Mouse (Mus musculus): ENCODE measurements at regions not wholly inside any gene's neighbourhood (a gene's known extent, or its start where the extent isn't known, plus 50 kb on each side); places are given as distances from the start of the nearest gene placed in this dataset.

DNA sequence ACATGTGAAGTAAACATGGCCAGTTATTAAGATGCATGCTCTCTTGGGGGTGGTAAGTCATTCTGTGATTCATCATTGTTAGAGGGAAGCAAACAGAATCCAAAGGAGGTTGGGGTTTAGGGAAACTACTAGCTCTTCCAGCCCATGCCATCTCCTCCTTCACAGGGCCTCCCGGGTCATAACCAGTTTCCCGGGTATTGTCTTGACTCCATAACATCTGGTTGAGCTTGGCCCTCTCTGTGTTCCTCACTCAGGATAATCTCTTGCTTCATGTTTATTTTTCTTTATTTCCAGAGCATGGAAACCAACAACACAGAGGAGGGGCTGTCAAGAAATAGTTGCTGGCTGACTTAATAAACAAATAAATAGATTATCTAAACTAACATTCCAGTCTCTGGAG, 295.3 kb downstream of the Irx1 start:
- no peak overlapping the region for H3K4me3 ChIP-seq (ENCODE audit: low read depth, low read length)
- H3K27ac ChIP-seq (ENCODE audit: low read depth, low read length): no peak overlapping the region
- H3K4me1 ChIP-seq (ENCODE audit: control insufficient read depth, insufficient read depth, low read length): no peaks in the 10 kb centered on the region
- 53% methylated on average over 2 of the region's 2 CpGs for WGBS (ENCODE audit: insufficient replicate concordance)
- H3K27me3 ChIP-seq (ENCODE audit: control insufficient read depth, insufficient read depth, low read length): no peaks in the 10 kb centered on the region
- H3K4me2 ChIP-seq: no peak overlapping the region
- H3K9ac ChIP-seq (ENCODE audit: low read depth, low read length): no peak overlapping the region
- no peak for ATAC-seq (replicated peaks; ENCODE audit: insufficient number of reproducible peaks, low FRiP score, low TSS enrichment)
- H3K9me3 ChIP-seq (replicated peaks; ENCODE audit: control insufficient read depth, low read length): no peaks in the 10 kb centered on the region
- H3K36me3 ChIP-seq (ENCODE audit: control insufficient read depth, insufficient read depth, low read length): no peaks in the 10 kb centered on the region

DNA sequence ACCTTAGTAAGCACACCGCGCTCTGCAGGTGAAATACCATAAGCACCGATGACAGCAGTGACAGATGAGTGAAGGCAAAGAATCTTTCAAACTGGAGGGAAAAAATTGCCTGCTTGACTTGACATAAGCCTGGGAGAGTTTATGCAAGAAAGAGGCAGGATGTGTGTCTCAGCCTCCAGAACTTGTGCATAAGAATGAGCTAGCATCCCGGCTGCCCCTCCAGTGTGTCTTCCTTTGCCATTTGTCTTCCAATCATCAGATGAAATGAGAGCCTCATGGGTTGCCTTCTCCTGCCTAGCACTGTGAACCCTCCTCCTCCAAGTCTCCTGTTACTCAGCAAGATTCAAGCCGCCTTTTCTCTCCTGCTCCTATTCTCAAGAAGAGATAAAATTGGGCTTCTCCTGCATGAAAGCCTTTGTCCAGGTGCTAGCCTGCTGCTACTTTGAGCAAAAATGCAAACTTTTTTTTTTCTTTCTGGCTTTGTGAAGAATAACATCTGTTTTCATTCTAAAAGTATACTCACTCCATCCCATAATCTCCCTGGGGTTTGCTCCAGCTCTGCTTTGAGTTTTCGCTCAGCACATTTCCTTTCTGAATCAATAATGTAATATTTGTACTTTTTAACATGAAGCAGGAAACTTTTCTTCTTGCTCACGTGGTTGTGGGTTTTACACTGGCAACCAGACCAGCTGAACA, 298.2 kb downstream of the Irx1 start:
- no peak overlapping the region for H3K4me2 ChIP-seq
- no peaks in the 10 kb centered on the region for H3K9me3 ChIP-seq (replicated peaks; ENCODE audit: control insufficient read depth, low read length)
- no peak overlapping the region for H3K9ac ChIP-seq (ENCODE audit: low read depth, low read length)
- H3K27me3 ChIP-seq (ENCODE audit: control insufficient read depth, insufficient read depth, low read length): no peaks in the 10 kb centered on the region
- WGBS (ENCODE audit: insufficient replicate concordance): 62% methylated on average over 7 of the region's 7 CpGs
- no peak overlapping the region for H3K4me3 ChIP-seq (ENCODE audit: low read depth, low read length)
- H3K36me3 ChIP-seq (ENCODE audit: control insufficient read depth, insufficient read depth, low read length): no peaks in the 10 kb centered on the region
- no peak overlapping the region for H3K27ac ChIP-seq (ENCODE audit: low read depth, low read length)
- no peak for ATAC-seq (replicated peaks; ENCODE audit: insufficient number of reproducible peaks, low FRiP score, low TSS enrichment)
- H3K4me1 ChIP-seq (ENCODE audit: control insufficient read depth, insufficient read depth, low read length): no peaks in the 10 kb centered on the region

DNA sequence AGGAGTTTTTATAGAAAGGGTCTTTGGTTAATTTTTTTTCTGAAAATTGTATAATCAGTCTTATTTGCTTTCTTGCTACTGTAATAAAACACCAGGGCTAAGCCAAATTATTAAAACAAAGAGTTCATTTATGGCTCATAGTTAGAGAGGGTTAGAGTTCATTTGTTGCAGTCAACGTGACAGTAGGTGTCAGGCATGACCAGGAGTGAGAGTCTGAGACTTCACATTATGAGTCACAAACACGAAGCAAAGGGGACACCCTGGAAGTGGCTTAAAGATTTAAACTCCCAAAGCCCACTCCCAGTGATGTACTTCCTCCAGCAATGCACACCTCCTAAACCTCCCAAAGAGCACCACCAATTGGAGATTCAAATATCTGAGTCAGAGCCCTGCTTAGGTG, 305.6 kb downstream of the Irx1 start:
- no peaks in the 10 kb centered on the region for H3K36me3 ChIP-seq (ENCODE audit: control insufficient read depth, insufficient read depth, low read length)
- 51% methylated on average over 2 of the region's 2 CpGs for WGBS (ENCODE audit: insufficient replicate concordance)
- ATAC-seq (replicated peaks; ENCODE audit: insufficient number of reproducible peaks, low FRiP score, low TSS enrichment): no peak
- H3K27me3 ChIP-seq (ENCODE audit: control insufficient read depth, insufficient read depth, low read length): no peaks in the 10 kb centered on the region
- peaks cover 3% of the 10 kb centered on the region; the same call in 1 of the 2 replicates for H3K4me1 ChIP-seq (ENCODE audit: control insufficient read depth, insufficient read depth, low read length)
- no peaks in the 10 kb centered on the region for H3K9me3 ChIP-seq (replicated peaks; ENCODE audit: control insufficient read depth, low read length)
- H3K4me3 ChIP-seq (ENCODE audit: low read depth, low read length): no peak overlapping the region
- no peak overlapping the region for H3K27ac ChIP-seq (ENCODE audit: low read depth, low read length)
- H3K9ac ChIP-seq (ENCODE audit: low read depth, low read length): no peak overlapping the region
- H3K4me2 ChIP-seq: no peak overlapping the region

DNA sequence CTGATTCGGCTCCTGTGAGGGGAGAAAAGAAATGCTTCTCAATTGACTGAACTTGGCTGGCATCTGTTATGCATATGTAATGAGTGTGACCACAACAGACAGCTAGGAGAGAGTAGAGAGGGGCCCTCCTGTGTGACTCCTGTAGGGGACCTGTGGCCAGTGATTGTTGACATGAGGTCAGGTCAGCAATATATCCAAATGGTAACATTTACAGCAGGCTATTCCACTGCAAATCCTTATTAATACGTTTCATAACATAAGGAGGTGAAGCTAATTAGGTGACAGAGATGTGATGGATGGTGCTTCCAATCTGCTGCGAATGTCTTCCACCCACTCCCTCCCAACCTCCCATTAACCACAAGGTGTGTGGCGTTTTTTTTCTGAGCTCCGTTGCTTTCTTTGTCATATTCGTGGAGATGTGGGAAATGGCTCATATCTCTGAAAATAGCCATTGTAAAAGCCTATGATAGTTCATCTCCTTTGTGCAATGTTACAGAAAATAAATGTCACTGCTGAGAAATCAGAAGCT, 309.5 kb downstream of the Irx1 start:
- Histone ChIP-seq H3K4me1 (ENCODE audit: control insufficient read depth, insufficient read depth, low read length) (peaks cover 11% of the 10 kb centered on the region), H3K36me3 (ENCODE audit: control insufficient read depth, insufficient read depth, low read length) (no peaks in the 10 kb centered on the region), H3K27me3 (ENCODE audit: control insufficient read depth, insufficient read depth, low read length) (no peaks in the 10 kb centered on the region), H3K4me2 (no peak overlapping the region), H3K9ac (ENCODE audit: low read depth, low read length) (no peak overlapping the region), H3K9me3 (replicated peaks; ENCODE audit: control insufficient read depth, low read length) (no peaks in the 10 kb centered on the region), H3K4me3 (ENCODE audit: low read depth, low read length) (no peak overlapping the region), H3K27ac (ENCODE audit: low read depth, low read length) (no peak overlapping the region)
- no peak for ATAC-seq (replicated peaks; ENCODE audit: insufficient number of reproducible peaks, low FRiP score, low TSS enrichment)
- WGBS (ENCODE audit: insufficient replicate concordance): 58% methylated on average over 6 of the region's 6 CpGs

- Histone ChIP-seq H3K9me3 (replicated peaks; ENCODE audit: control insufficient read depth, low read length) (no peaks in the 10 kb centered on the region), H3K4me1 (ENCODE audit: control insufficient read depth, insufficient read depth, low read length) (peaks cover 13% of the 10 kb centered on the region), H3K4me2 (no peak overlapping the region), H3K27ac (ENCODE audit: low read depth, low read length) (no peak overlapping the region), H3K4me3 (ENCODE audit: low read depth, low read length) (no peak overlapping the region), H3K36me3 (ENCODE audit: control insufficient read depth, insufficient read depth, low read length) (no peaks in the 10 kb centered on the region), H3K9ac (ENCODE audit: low read depth, low read length) (no peak overlapping the region), H3K27me3 (ENCODE audit: control insufficient read depth, insufficient read depth, low read length) (no peaks in the 10 kb centered on the region)
- WGBS (ENCODE audit: insufficient replicate concordance): 54% methylated on average over 8 of the region's 8 CpGs
- ATAC-seq (replicated peaks; ENCODE audit: insufficient number of reproducible peaks, low FRiP score, low TSS enrichment): no peak
Measured at GRCm38 (mm10) chr13:71653212-71653938, 310.1 kb downstream of the Irx1 start.

GRCm38 (mm10) chr13:71649876-71650275, 313.6 kb downstream of the Irx1 start:
- H3K9me3 ChIP-seq (replicated peaks; ENCODE audit: control insufficient read depth, low read length): no peaks in the 10 kb centered on the region
- ATAC-seq (replicated peaks; ENCODE audit: insufficient number of reproducible peaks, low FRiP score, low TSS enrichment): no peak
- H3K4me1 ChIP-seq (ENCODE audit: control insufficient read depth, insufficient read depth, low read length): peaks cover 22% of the 10 kb centered on the region
- H3K27ac ChIP-seq (ENCODE audit: low read depth, low read length): no peak overlapping the region
- WGBS (ENCODE audit: insufficient replicate concordance): 27% methylated on average over 2 of the region's 2 CpGs
- no peak overlapping the region for H3K4me2 ChIP-seq
- H3K36me3 ChIP-seq (ENCODE audit: control insufficient read depth, insufficient read depth, low read length): no peaks in the 10 kb centered on the region
- no peak overlapping the region for H3K4me3 ChIP-seq (ENCODE audit: low read depth, low read length)
- H3K9ac ChIP-seq (ENCODE audit: low read depth, low read length): no peak overlapping the region
- H3K27me3 ChIP-seq (ENCODE audit: control insufficient read depth, insufficient read depth, low read length): no peaks in the 10 kb centered on the region

- Histone ChIP-seq H3K36me3 (ENCODE audit: control insufficient read depth, insufficient read depth, low read length) (no peaks in the 10 kb centered on the region), H3K27me3 (ENCODE audit: control insufficient read depth, insufficient read depth, low read length) (no peaks in the 10 kb centered on the region), H3K4me1 (ENCODE audit: control insufficient read depth, insufficient read depth, low read length) (peaks cover 22% of the 10 kb centered on the region), H3K4me2 (no peak overlapping the region), H3K9me3 (replicated peaks; ENCODE audit: control insufficient read depth, low read length) (no peaks in the 10 kb centered on the region), H3K27ac (ENCODE audit: low read depth, low read length) (no peak overlapping the region), H3K4me3 (ENCODE audit: low read depth, low read length) (no peak overlapping the region), H3K9ac (ENCODE audit: low read depth, low read length) (no peak overlapping the region)
- 48% methylated on average over 2 of the region's 2 CpGs for WGBS (ENCODE audit: insufficient replicate concordance)
- ATAC-seq (replicated peaks; ENCODE audit: insufficient number of reproducible peaks, low FRiP score, low TSS enrichment): no peak
Measured at GRCm38 (mm10) chr13:71649031-71649430, 314.5 kb downstream of the Irx1 start.

- H3K27ac ChIP-seq (ENCODE audit: low read depth, low read length): no peak overlapping the region
- H3K4me2 ChIP-seq: no peak overlapping the region
- peaks cover 5% of the 10 kb centered on the region for H3K4me1 ChIP-seq (ENCODE audit: control insufficient read depth, insufficient read depth, low read length)
- ATAC-seq (replicated peaks; ENCODE audit: insufficient number of reproducible peaks, low FRiP score, low TSS enrichment): no peak
- no peaks in the 10 kb centered on the region for H3K36me3 ChIP-seq (ENCODE audit: control insufficient read depth, insufficient read depth, low read length)
- no peak overlapping the region for H3K9ac ChIP-seq (ENCODE audit: low read depth, low read length)
- H3K9me3 ChIP-seq (replicated peaks; ENCODE audit: control insufficient read depth, low read length): no peaks in the 10 kb centered on the region
- WGBS (ENCODE audit: insufficient replicate concordance): 40% methylated on average over 2 of the region's 2 CpGs
- H3K27me3 ChIP-seq (ENCODE audit: control insufficient read depth, insufficient read depth, low read length): no peaks in the 10 kb centered on the region
- H3K4me3 ChIP-seq (ENCODE audit: low read depth, low read length): no peak overlapping the region
Measured at GRCm38 (mm10) chr13:71631447-71631846, 332.1 kb downstream of the Irx1 start.
